Mouse (Mus musculus): Measurements from ENCODE around the gene Hspg2. TPM values are rescaled to one million over a fixed set of nuclear protein-coding genes. Genes with fewer than 3 reads are reported as not detected.

Hspg2 gene
- polyA plus RNA-seq, 1 experiment from 2014 or later: 7.5 TPM

- Histone ChIP-seq H3K9ac (replicated peaks) (no peak overlapping the region), H3K9me3 (replicated peaks) (no peaks in the 10 kb centered on the region), H3K4me2 (no peak overlapping the region), H3K4me3 (replicated peaks) (no peak overlapping the region), H3K27me3 (replicated peaks) (no peaks in the 10 kb centered on the region), H3K27ac (replicated peaks) (peak overlapping the region; percentile 20; the same call in 1 of the 2 replicates), H3K4me1 (peaks cover 66% of the 10 kb centered on the region), H3K36me3 (no peaks in the 10 kb centered on the region)
- 60% methylated on average over 7 of the region's 7 CpGs for WGBS
- no peak for ATAC-seq (ENCODE audit: low FRiP score)
Measured at GRCm38 (mm10) chr4:137484586-137484985, 16.0 kb downstream of the Hspg2 start.

GRCm38 (mm10) chr4:137485258-137485960 lies 16.8 kb downstream of the Hspg2 start:
- Histone ChIP-seq H3K9me3 (replicated peaks) (no peaks in the 10 kb centered on the region), H3K36me3 (no peaks in the 10 kb centered on the region), H3K4me3 (replicated peaks) (no peak overlapping the region), H3K4me1 (peaks cover 68% of the 10 kb centered on the region), H3K4me2 (no peak overlapping the region), H3K27me3 (replicated peaks) (no peaks in the 10 kb centered on the region), H3K9ac (replicated peaks) (no peak overlapping the region), H3K27ac (replicated peaks) (peak overlapping the region; percentile 20; the same call in 1 of the 2 replicates)
- 41% methylated on average over 14 of the region's 14 CpGs for WGBS
- ATAC-seq (ENCODE audit: low FRiP score): no peak

- ATAC-seq (ENCODE audit: low FRiP score): no peak
- Histone ChIP-seq H3K9ac (replicated peaks) (no peak overlapping the region), H3K4me2 (no peak overlapping the region), H3K4me1 (peaks cover 61% of the 10 kb centered on the region), H3K36me3 (no peaks in the 10 kb centered on the region), H3K27me3 (replicated peaks) (no peaks in the 10 kb centered on the region), H3K4me3 (replicated peaks) (no peak overlapping the region), H3K27ac (replicated peaks) (peak overlapping the region; percentile 60; the same call in 1 of the 2 replicates), H3K9me3 (replicated peaks) (no peaks in the 10 kb centered on the region)
- WGBS: 37% methylated on average over 20 of the region's 20 CpGs
Measured at GRCm38 (mm10) chr4:137486081-137487014, 17.8 kb downstream of the Hspg2 start.

- peak overlapping the region; percentile 60 for H3K27ac ChIP-seq (replicated peaks)
- no peaks in the 10 kb centered on the region for H3K36me3 ChIP-seq
- ATAC-seq (ENCODE audit: low FRiP score): no peak
- 45% methylated on average over 10 of the region's 10 CpGs for WGBS
- H3K27me3 ChIP-seq (replicated peaks): no peaks in the 10 kb centered on the region
- peaks cover 61% of the 10 kb centered on the region for H3K4me1 ChIP-seq
- H3K4me2 ChIP-seq: no peak overlapping the region
- H3K9me3 ChIP-seq (replicated peaks): no peaks in the 10 kb centered on the region
- H3K4me3 ChIP-seq (replicated peaks): no peak overlapping the region
- H3K9ac ChIP-seq (replicated peaks): no peak overlapping the region
Measured at GRCm38 (mm10) chr4:137487286-137488000, 18.9 kb downstream of the Hspg2 start.

DNA sequence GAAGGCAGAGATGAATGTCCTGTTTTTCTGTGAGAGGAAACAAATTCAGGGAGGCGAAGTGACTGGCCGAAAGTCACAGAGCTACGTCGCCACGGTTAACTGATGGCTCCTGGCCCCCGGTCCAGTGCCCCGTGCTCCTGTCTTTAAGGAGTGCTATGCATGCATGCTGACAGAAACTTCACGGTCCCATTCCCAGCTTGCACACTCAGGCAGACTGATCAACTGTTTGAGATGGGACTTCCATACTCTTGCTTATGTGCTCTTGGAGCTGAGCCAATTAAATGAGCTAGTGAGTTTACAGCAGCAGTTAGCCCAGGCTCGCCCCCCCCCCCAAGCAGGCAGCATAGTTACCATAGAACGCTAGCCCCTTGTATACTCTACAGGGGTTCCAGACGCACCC lies 19.5 kb downstream of the Hspg2 start:
- Histone ChIP-seq H3K4me1 (peaks cover 61% of the 10 kb centered on the region), H3K9me3 (replicated peaks) (no peaks in the 10 kb centered on the region), H3K4me3 (replicated peaks) (no peak overlapping the region), H3K4me2 (no peak overlapping the region), H3K27ac (replicated peaks) (peak overlapping the region; percentile 65), H3K36me3 (no peaks in the 10 kb centered on the region), H3K27me3 (replicated peaks) (no peaks in the 10 kb centered on the region), H3K9ac (replicated peaks) (no peak overlapping the region)
- 34% methylated on average over 11 of the region's 11 CpGs for WGBS
- no peak for ATAC-seq (ENCODE audit: low FRiP score)

GRCm38 (mm10) chr4:137488571-137489303 lies 20.2 kb downstream of the Hspg2 start:
- no peaks in the 10 kb centered on the region for H3K36me3 ChIP-seq
- H3K4me2 ChIP-seq: no peak overlapping the region
- no peak overlapping the region for H3K9ac ChIP-seq (replicated peaks)
- peaks cover 61% of the 10 kb centered on the region for H3K4me1 ChIP-seq
- H3K27ac ChIP-seq (replicated peaks): peak overlapping the region; percentile 65
- no peaks in the 10 kb centered on the region for H3K27me3 ChIP-seq (replicated peaks)
- H3K4me3 ChIP-seq (replicated peaks): no peak overlapping the region
- H3K9me3 ChIP-seq (replicated peaks): no peaks in the 10 kb centered on the region
- 16% methylated on average over 12 of the region's 12 CpGs for WGBS
- ATAC-seq (ENCODE audit: low FRiP score): no peak

DNA sequence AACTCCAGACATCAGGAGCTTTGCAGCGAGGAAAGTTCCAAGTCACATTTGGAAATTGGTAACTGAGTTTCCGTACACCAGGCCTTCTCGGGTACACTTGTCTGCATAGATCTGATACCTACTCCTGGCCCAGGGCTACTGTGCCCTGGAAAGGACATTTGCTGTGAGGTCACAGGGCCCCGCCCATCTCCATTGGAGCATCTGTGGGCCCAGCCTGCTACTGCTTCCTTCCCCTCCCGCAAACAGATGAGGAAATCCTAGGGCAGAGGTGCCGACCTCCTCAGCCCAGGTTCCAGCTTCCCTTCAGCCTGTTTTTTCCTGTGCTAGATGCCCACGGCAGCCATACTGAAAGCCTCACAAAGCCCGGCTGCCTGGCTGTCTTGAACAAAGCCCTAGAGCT lies 21.4 kb downstream of the Hspg2 start:
- Histone ChIP-seq H3K36me3 (no peaks in the 10 kb centered on the region), H3K27me3 (replicated peaks) (no peaks in the 10 kb centered on the region), H3K9ac (replicated peaks) (no peak overlapping the region), H3K4me3 (replicated peaks) (no peak overlapping the region), H3K4me2 (no peak overlapping the region), H3K4me1 (peaks cover 60% of the 10 kb centered on the region), H3K9me3 (replicated peaks) (no peaks in the 10 kb centered on the region), H3K27ac (replicated peaks) (peak overlapping the region; percentile 65; the same call in 1 of the 2 replicates)
- WGBS: 65% methylated on average over 8 of the region's 8 CpGs
- no peak for ATAC-seq (ENCODE audit: low FRiP score)

GRCm38 (mm10) chr4:137492563-137492962 lies 24.0 kb downstream of the Hspg2 start:
- Histone ChIP-seq H3K9ac (replicated peaks) (no peak overlapping the region), H3K27me3 (replicated peaks) (no peaks in the 10 kb centered on the region), H3K4me1 (peaks cover 41% of the 10 kb centered on the region), H3K27ac (replicated peaks) (no peak overlapping the region), H3K4me2 (no peak overlapping the region), H3K4me3 (replicated peaks) (no peak overlapping the region), H3K9me3 (replicated peaks) (no peaks in the 10 kb centered on the region), H3K36me3 (no peaks in the 10 kb centered on the region)
- 65% methylated on average over 11 of the region's 11 CpGs for WGBS
- no peak for ATAC-seq (ENCODE audit: low FRiP score)

DNA sequence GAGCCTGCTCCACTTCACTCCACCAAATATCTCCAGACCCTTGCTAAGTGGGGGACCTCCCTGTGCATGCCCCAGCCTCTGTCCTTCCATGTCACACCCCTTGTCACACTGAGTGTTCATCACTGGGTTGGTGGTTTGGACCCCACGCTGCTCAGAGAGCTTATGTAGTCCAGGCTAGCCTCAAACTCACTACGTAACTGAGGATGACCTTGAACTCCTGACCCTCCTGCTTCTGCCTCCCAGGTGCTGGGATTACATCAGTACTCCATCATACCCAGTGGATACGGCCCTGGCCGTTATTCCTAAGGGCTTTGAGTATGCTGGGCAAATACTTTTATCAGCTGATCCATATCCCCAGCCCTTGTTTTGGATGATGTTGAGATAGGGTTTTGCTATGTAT lies 24.6 kb downstream of the Hspg2 start:
- no peak overlapping the region for H3K27ac ChIP-seq (replicated peaks)
- H3K4me3 ChIP-seq (replicated peaks): no peak overlapping the region
- H3K4me1 ChIP-seq: peaks cover 41% of the 10 kb centered on the region
- no peaks in the 10 kb centered on the region for H3K9me3 ChIP-seq (replicated peaks)
- ATAC-seq (ENCODE audit: low FRiP score): no peak
- no peaks in the 10 kb centered on the region for H3K36me3 ChIP-seq
- H3K4me2 ChIP-seq: no peak overlapping the region
- H3K27me3 ChIP-seq (replicated peaks): no peaks in the 10 kb centered on the region
- WGBS: 93% methylated on average over 4 of the region's 4 CpGs
- H3K9ac ChIP-seq (replicated peaks): no peak overlapping the region

DNA sequence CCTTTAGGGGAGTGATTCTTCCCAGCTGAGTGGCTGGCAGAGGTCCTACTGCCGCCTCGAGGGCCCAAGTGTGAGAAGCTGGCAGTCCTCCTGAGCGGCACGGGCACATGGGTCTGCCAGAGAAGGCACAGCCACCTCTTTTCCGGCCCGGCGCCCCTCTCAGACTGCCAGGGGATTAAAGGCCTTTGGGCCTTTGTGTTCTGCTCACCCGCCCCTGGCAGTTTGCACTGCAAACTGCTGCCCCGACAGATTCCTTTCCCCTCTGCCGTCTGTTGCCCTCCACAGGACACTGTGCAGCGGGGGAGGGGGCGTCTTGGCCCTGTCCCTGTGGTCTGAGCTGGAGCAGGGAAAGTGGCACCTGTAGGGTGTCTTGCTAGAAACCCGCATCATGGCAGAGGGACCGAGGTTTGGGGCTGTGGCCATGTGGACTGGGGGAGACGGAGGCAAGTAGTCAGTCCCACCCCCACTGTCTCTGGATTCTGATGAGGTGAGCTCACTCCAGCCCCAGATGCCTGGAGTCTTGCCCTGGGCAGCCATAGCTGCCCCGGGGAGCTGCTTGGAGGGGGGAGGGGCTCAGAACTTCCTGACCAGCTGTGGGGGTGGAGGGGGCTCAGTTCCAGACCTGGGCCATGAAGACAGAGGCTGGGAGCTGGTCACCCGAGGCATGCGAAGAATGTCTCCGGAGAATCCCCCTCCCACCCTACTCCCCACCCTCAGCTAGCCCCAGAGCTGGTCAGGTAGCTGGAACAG lies 26.4 kb downstream of the Hspg2 start:
- 22% methylated on average over 19 of the region's 19 CpGs for WGBS
- no peaks in the 10 kb centered on the region for H3K9me3 ChIP-seq (replicated peaks)
- no peak overlapping the region for H3K4me2 ChIP-seq
- H3K36me3 ChIP-seq: no peaks in the 10 kb centered on the region
- H3K4me1 ChIP-seq: peaks cover 27% of the 10 kb centered on the region
- no peak overlapping the region for H3K9ac ChIP-seq (replicated peaks)
- ATAC-seq (ENCODE audit: low FRiP score): 0 out of 2 replicates have a peak, but pooled peaks have one; percentile 28
- peak overlapping the region; percentile 57; the same call in 1 of the 2 replicates for H3K27ac ChIP-seq (replicated peaks)
- no peak overlapping the region for H3K4me3 ChIP-seq (replicated peaks)
- H3K27me3 ChIP-seq (replicated peaks): no peaks in the 10 kb centered on the region
